Mouse (Mus musculus) heart, embryonic 13.5 days (tissue): ENCODE data around the gene Ccdc71. TPM values are rescaled to one million over a fixed set of nuclear protein-coding genes. Genes with fewer than 3 reads are reported as not detected.

ENCODE experiments used
- ATAC-seq: fragments of 200-750 bp; cut with Nextera tagmentation; 2 replicates; pipeline ENCODE4 v1.8.0; 2017; ENCODE audit warnings: moderate TSS enrichment; ENCODE audit not compliant: insufficient number of reproducible peaks, low FRiP score, low TSS enrichment; ENCODE audit errors: extremely low read depth
- H3K27ac ChIP-seq: fragments of 300-500 bp; sonication (generic); replicated peaks from 2 replicates; pipeline ENCODE4 v1.5.1; 2015; ENCODE audit warnings: moderate library complexity, mild to moderate bottlenecking, inconsistent platforms
- H3K27me3 ChIP-seq: fragments of 300-500 bp; sonication (generic); replicated peaks from 2 replicates; pipeline ENCODE4 v1.6.1; 2015; ENCODE audit warnings: mild to moderate bottlenecking, inconsistent platforms
- H3K36me3 ChIP-seq: fragments of 300-500 bp; sonication (generic); 2 replicates; pipeline ENCODE4 v1.6.1; 2015; ENCODE audit warnings: mild to moderate bottlenecking, inconsistent platforms
- H3K4me1 ChIP-seq: fragments of 300-500 bp; sonication (generic); 2 replicates; pipeline ENCODE4 v1.6.1; 2015; ENCODE audit warnings: inconsistent platforms
- H3K4me2 ChIP-seq: fragments of 300-500 bp; sonication (generic); 2 replicates; pipeline ENCODE4 v1.6.1; 2015; ENCODE audit warnings: inconsistent platforms, mild to moderate bottlenecking, moderate library complexity
- H3K4me3 ChIP-seq: fragments of 300-500 bp; sonication (generic); 2 replicates; pipeline ENCODE4 v1.5.1; 2015; ENCODE audit warnings: moderate library complexity, mild to moderate bottlenecking, inconsistent platforms
- H3K9ac ChIP-seq: fragments of 300-500 bp; sonication (generic); 2 replicates; pipeline ENCODE4 v1.6.1; 2015; ENCODE audit warnings: inconsistent platforms, mild to moderate bottlenecking, moderate library complexity
- H3K9me3 ChIP-seq: fragments of 300-500 bp; sonication (generic); 2 replicates; pipeline ENCODE4 v1.6.1; 2016; ENCODE audit warnings: inconsistent platforms
- WGBS: fragments of 180-500 bp; shearing (Covaris S2); methylation state at CpG from one replicate; pipeline ENCODE4 v1.1.7; 2015; ENCODE audit warnings: mixed read lengths; 5-methylcytosine and 5-hydroxymethylcytosine counted together
- polyA plus RNA-seq: library from polyadenylated mRNA; unstranded; fragments of >200 nt; fragmentation: Nextera tagmentation; extraction: Ambion mirVana; gene quantifications from 2 replicates; pipeline ENCODE4 v1.2.1, GENCODE M21; 2015

Ccdc71 gene
- polyA plus RNA-seq, 1 experiment from 2014 or later = 42.7 TPM

DNA sequence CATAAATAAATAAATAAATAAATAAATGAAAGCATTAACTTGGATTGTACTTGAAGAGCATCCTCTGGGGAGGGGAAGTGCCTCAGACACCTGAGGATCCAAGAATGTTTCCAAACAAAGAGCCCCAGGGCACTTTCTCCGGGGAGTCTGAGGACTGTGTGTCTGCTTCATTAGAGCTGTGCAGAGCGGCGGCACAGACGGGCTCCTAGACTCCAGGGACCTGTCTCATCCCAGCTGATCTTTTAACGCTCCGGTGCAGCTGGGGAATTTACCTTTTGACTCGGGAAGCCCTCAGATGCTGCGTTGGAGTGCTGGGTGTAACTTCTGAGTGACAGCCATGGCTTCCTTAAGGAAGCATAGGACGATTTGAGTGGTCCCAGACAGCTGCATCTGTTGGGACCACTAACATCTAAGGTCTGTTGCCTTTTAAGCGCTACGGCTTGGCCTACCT, 879 bp downstream of the Ccdc71 start, which contains the start of gene Klhdc8b:
TSS of gene Klhdc8b (minus strand) at position 401 of the 451 bp plus-strand sequence.
- Histone ChIP-seq H3K9ac (peak within 1 kb of the TSS; percentile 97), H3K36me3 (peaks cover 36% of the 10 kb centered on the region), H3K4me1 (peaks cover 28% of the 10 kb centered on the region), H3K4me2 (peak within 1 kb of the TSS; percentile 89), H3K9me3 (no peaks in the 10 kb centered on the region), H3K27ac (peak within 1 kb of the TSS; percentile 92), H3K27me3 (no peaks in the 10 kb centered on the region), H3K4me3 (peak within 1 kb of the TSS; percentile 85)
- 22% methylated on average over 11 of the region's 11 CpGs for WGBS
- no peak for ATAC-seq

- no peak for ATAC-seq
- Histone ChIP-seq H3K9ac (peak overlapping the region; percentile 97), H3K27ac (peak overlapping the region; percentile 92), H3K4me2 (peak overlapping the region; percentile 89), H3K4me1 (peaks cover 28% of the 10 kb centered on the region), H3K27me3 (no peaks in the 10 kb centered on the region), H3K36me3 (peaks cover 41% of the 10 kb centered on the region), H3K9me3 (no peaks in the 10 kb centered on the region), H3K4me3 (peak overlapping the region; percentile 85)
- WGBS = 86% methylated on average over 5 of the region's 5 CpGs
Observed at GRCm38 (mm10) chr9:108461675-108462074, 1.3 kb downstream of the Ccdc71 start.

DNA sequence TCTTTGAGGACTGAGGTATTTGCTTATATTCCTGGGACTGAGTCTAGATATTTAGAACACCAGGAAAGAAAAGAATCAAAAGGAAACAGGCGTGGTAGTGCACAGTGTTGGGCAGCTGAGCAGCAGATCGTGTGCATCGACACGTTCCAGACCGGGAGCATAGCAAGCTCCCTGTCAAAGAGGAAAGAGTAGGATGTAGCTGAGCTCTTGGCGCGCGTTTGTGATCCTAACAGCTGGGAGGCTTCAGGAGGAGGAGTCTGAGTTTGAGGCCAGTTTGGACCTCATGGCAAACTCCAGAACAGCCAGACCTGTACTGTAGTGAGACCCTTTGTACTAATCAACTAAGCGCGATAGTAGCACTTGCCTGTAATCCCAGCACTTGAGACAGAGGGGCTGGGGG, 1.9 kb downstream of the Ccdc71 start:
- ATAC-seq = no peak

GRCm38 (mm10) chr9:108463713-108464112, 3.4 kb downstream of the Ccdc71 start:
- Histone ChIP-seq H3K9me3 (no peaks in the 10 kb centered on the region), H3K4me3 (no peak overlapping the region), H3K36me3 (peaks cover 53% of the 10 kb centered on the region), H3K4me2 (no peak overlapping the region), H3K27ac (no peak overlapping the region), H3K9ac (no peak overlapping the region), H3K4me1 (peaks cover 28% of the 10 kb centered on the region), H3K27me3 (no peaks in the 10 kb centered on the region)
- no peak for ATAC-seq
- WGBS = 94% methylated on average over 9 of the region's 9 CpGs

More for the DNA sequence above, 1.9 kb downstream of the Ccdc71 start:
- Histone ChIP-seq H3K36me3 (peaks cover 46% of the 10 kb centered on the region), H3K9ac (peak overlapping the region; percentile 26; the same call in 1 of the 2 replicates), H3K27me3 (no peaks in the 10 kb centered on the region), H3K4me2 (peak overlapping the region; percentile 89), H3K4me3 (peak overlapping the region; percentile 85), H3K27ac (peak overlapping the region; percentile 92), H3K4me1 (peaks cover 28% of the 10 kb centered on the region), H3K9me3 (no peaks in the 10 kb centered on the region)
- WGBS = 70% methylated on average over 10 of the region's 10 CpGs

GRCm38 (mm10) chr9:108466219-108466618, 5.9 kb downstream of the Ccdc71 start:
- H3K36me3 ChIP-seq = peaks cover 53% of the 10 kb centered on the region
- ATAC-seq = no peak
- 86% methylated on average over 2 of the region's 2 CpGs for WGBS

DNA sequence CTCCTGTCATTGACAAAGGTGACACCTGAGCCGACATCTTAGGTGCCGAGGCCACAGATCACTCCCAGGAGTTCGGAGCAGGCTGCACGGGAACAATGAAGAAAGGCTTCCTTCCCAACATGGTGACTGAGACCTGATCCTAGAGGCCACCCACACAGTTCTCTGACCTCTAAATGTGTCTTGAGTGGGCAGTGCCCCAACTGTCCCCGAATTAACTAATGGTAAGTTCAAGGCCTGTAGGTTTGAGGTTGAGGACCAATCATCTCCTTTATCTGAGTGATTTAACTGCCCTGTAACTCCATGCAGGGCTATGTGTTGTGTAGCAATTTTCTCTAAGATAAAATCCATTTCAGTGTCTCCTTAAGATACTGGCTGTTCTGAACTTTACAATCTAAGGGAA, 9.1 kb downstream of the Ccdc71 start:
- Histone ChIP-seq H3K9ac (no peak overlapping the region), H3K36me3 (peaks cover 35% of the 10 kb centered on the region), H3K27ac (no peak overlapping the region), H3K4me2 (no peak overlapping the region), H3K27me3 (no peaks in the 10 kb centered on the region), H3K4me1 (no peaks in the 10 kb centered on the region), H3K4me3 (no peak overlapping the region), H3K9me3 (no peaks in the 10 kb centered on the region)
- WGBS = 68% methylated on average over 5 of the region's 5 CpGs
- no peak for ATAC-seq

More at GRCm38 (mm10) chr9:108466219-108466618, 5.9 kb downstream of the Ccdc71 start:
- Histone ChIP-seq H3K9me3 (no peaks in the 10 kb centered on the region), H3K4me1 (peaks cover 20% of the 10 kb centered on the region), H3K4me2 (no peak overlapping the region), H3K27me3 (no peaks in the 10 kb centered on the region), H3K27ac (no peak overlapping the region), H3K4me3 (no peak overlapping the region), H3K9ac (no peak overlapping the region)

- H3K27ac ChIP-seq = no peak overlapping the region
- no peak overlapping the region for H3K4me3 ChIP-seq
- H3K4me1 ChIP-seq = no peaks in the 10 kb centered on the region
- no peak for ATAC-seq
- H3K9me3 ChIP-seq = no peaks in the 10 kb centered on the region
- no peak overlapping the region for H3K9ac ChIP-seq
- peaks cover 31% of the 10 kb centered on the region for H3K36me3 ChIP-seq
- H3K27me3 ChIP-seq = no peaks in the 10 kb centered on the region
- WGBS = 60% methylated on average over 4 of the region's 4 CpGs
- no peak overlapping the region for H3K4me2 ChIP-seq
Observed at GRCm38 (mm10) chr9:108469845-108470244, 9.5 kb downstream of the Ccdc71 start.

DNA sequence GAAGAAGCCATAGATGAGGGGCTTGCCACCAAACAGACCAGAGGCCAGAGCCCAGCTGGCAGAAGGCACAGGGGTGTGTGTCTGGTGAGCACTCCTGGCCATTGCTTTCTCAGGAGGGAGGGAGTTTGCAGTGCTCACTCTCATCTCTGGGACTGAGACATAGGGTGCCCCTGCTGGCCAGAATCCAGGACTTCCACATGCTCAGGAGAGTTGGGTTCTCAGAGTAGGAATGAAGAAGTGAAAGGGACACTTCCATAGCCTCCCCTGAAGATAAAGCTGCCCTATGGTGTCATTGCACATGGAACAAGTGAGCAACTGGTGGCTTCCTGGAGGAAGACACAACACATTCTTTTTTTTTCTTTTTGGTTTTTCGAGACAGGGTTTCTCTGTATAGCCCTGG, 14.2 kb downstream of the Ccdc71 start:
- Histone ChIP-seq H3K4me1 (peaks cover 9% of the 10 kb centered on the region), H3K9me3 (no peaks in the 10 kb centered on the region), H3K36me3 (no peaks in the 10 kb centered on the region), H3K4me3 (no peak overlapping the region), H3K4me2 (no peak overlapping the region), H3K27me3 (no peaks in the 10 kb centered on the region), H3K27ac (no peak overlapping the region), H3K9ac (no peak overlapping the region)
- ATAC-seq = no peak
- 80% methylated on average over 1 of the region's 1 CpGs for WGBS

DNA sequence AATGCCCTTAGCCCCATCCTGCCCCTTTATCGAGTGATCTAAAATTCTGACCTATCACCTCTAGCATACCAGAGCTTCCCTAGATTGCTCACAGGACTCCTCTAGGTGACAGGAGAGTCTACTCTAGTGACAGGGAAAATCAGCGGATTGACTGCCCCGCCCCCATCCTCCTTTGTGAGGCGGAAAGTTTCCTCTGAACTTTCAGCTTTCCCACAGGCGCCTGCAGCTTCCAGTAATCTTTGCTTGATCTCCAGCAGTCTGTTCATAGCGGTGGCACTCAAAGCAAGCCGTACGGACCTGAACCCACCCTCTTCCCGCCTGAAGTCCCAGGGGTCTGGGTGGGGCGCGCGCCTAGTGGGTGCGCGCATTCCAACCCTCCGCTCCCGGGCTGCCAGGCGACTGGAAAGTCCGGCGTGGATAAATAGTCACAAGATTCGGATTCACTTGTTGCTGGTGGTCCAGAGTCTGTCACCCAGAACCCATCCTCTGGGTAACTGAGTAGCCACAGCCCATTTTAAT, 18.4 kb downstream of the Ccdc71 start:
- Histone ChIP-seq H3K9ac (peak overlapping the region; percentile 83), H3K9me3 (no peaks in the 10 kb centered on the region), H3K36me3 (peaks cover 30% of the 10 kb centered on the region), H3K27me3 (no peaks in the 10 kb centered on the region), H3K4me1 (peaks cover 35% of the 10 kb centered on the region), H3K4me3 (peak overlapping the region; percentile 64), H3K4me2 (peak overlapping the region; percentile 97), H3K27ac (peak overlapping the region; percentile 92)
- ATAC-seq = 0 out of 2 replicates have a peak, but pooled peaks have one; percentile 49
- WGBS = under 1% methylated on average over 20 of the region's 20 CpGs

- peak overlapping the region; percentile 97 for H3K4me2 ChIP-seq
- H3K4me3 ChIP-seq = peak overlapping the region; percentile 73
- peak overlapping the region; percentile 83 for H3K9ac ChIP-seq
- H3K27ac ChIP-seq = peak overlapping the region; percentile 92
- H3K4me1 ChIP-seq = peaks cover 35% of the 10 kb centered on the region
- H3K9me3 ChIP-seq = no peaks in the 10 kb centered on the region
- ATAC-seq = no peak
- no peaks in the 10 kb centered on the region for H3K27me3 ChIP-seq
- H3K36me3 ChIP-seq = peaks cover 35% of the 10 kb centered on the region
- WGBS = 37% methylated on average over 11 of the region's 11 CpGs
Observed at GRCm38 (mm10) chr9:108479241-108479640, 18.9 kb downstream of the Ccdc71 start.

DNA sequence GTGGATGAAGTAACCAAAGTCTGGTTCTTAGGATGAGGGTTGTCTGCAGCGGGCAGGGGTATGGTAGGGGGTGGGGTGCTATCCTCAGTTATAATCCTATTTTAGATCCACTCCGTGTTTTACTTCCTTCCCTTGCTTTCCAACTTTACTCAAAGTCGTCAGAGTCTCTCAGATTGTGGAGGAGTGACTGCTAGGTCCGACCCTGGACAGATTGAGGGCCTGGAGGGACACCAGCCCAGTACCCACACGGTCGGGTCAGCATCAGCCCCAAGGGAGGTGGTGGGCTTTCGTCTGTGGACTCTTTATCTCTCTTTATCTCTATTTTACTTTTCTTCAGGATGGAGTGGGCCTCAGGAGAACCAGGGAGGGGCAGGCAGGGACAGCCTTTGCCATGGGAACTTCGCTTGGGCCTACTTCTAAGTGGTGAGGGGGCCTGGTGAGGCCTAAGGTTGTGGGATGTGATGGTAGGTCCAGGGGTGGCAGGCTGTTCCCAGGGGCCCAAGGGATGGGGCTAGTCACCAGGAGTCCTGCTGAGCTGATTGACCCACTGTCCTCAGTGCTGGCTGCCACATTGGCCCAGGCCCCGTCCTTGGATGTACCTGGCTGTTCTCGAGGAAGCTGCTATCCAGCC, 19.5 kb downstream of the Ccdc71 start, which contains the start of gene Lamb2:
TSS of gene Lamb2 (plus strand) at position 16 of the 631 bp plus-strand sequence.
- Histone ChIP-seq H3K4me1 (peaks cover 35% of the 10 kb centered on the region), H3K9ac (peak within 1 kb of the TSS; percentile 92), H3K9me3 (no peaks in the 10 kb centered on the region), H3K27me3 (no peaks in the 10 kb centered on the region), H3K36me3 (peaks cover 41% of the 10 kb centered on the region), H3K27ac (peak within 1 kb of the TSS; percentile 92), H3K4me3 (peak within 1 kb of the TSS; percentile 73), H3K4me2 (peak within 1 kb of the TSS; percentile 97)
- 7% methylated on average over 10 of the region's 10 CpGs for WGBS
- ATAC-seq = peak; percentile 39; the same call in 1 of the 2 replicates
